Mouse (Mus musculus) forebrain, embryonic 16.5 days (tissue): Measurements from ENCODE around the gene Krt31. TPM values are rescaled to one million over a fixed set of nuclear protein-coding genes. Genes with fewer than 3 reads are reported as not detected.

Experiments used
- ATAC-seq: fragments of 200-750 bp; cut with Nextera tagmentation; 2 replicates; pipeline ENCODE4 v1.8.0; 2017; ENCODE audit warnings: mild to moderate bottlenecking, moderate library complexity
- H3K27ac ChIP-seq: fragments of 300-500 bp; sonication (generic); 2 replicates; pipeline ENCODE4 v1.5.1; 2014; ENCODE audit warnings: low read length, control low read depth
- H3K27me3 ChIP-seq: fragments of 300-500 bp; sonication (generic); replicated peaks from 2 replicates; pipeline ENCODE4 v1.6.1; 2014; ENCODE audit warnings: low read length; ENCODE audit not compliant: control insufficient read depth, insufficient read depth
- H3K36me3 ChIP-seq: fragments of 300-500 bp; sonication (generic); 2 replicates; pipeline ENCODE4 v1.6.1; 2014; ENCODE audit not compliant: control insufficient read depth, insufficient read depth
- H3K4me1 ChIP-seq: fragments of 300-500 bp; sonication (generic); replicated peaks from 2 replicates; pipeline ENCODE4 v1.6.1; 2014; ENCODE audit warnings: low read length; ENCODE audit not compliant: control insufficient read depth, insufficient read depth
- H3K4me2 ChIP-seq: fragments of 300-500 bp; sonication (generic); 2 replicates; pipeline ENCODE4 v1.6.1; 2014; ENCODE audit warnings: mild to moderate bottlenecking, low read length, control low read depth
- H3K4me3 ChIP-seq: fragments of 300-500 bp; sonication (generic); replicated peaks from 2 replicates; pipeline ENCODE4 v1.5.1; 2014; ENCODE audit warnings: mild to moderate bottlenecking, low read length, control low read depth
- H3K9ac ChIP-seq: fragments of 300-500 bp; sonication (generic); replicated peaks from 2 replicates; pipeline ENCODE4 v1.6.1; 2014; ENCODE audit warnings: low read depth, low read length, control low read depth
- H3K9me3 ChIP-seq: fragments of 300-500 bp; sonication (generic); 2 replicates; pipeline ENCODE4 v1.6.1; 2016; ENCODE audit warnings: low read length; ENCODE audit not compliant: control insufficient read depth
- WGBS: fragments of 180-500 bp; shearing (Covaris S2); extraction: QIAGEN DNeasy Blood & Tissue Kit; methylation state at CpG from one replicate; pipeline ENCODE4 v1.1.7; 2014; 5-methylcytosine and 5-hydroxymethylcytosine counted together
- polyA plus RNA-seq: library from polyadenylated mRNA; unstranded; fragments of >200 nt; fragmentation: Nextera tagmentation; extraction: Ambion mirVana; gene quantifications from 2 replicates; pipeline ENCODE4 v1.2.1, GENCODE M21; 2015

The Krt31 gene
- not detected in 2 replicates for polyA plus RNA-seq

DNA sequence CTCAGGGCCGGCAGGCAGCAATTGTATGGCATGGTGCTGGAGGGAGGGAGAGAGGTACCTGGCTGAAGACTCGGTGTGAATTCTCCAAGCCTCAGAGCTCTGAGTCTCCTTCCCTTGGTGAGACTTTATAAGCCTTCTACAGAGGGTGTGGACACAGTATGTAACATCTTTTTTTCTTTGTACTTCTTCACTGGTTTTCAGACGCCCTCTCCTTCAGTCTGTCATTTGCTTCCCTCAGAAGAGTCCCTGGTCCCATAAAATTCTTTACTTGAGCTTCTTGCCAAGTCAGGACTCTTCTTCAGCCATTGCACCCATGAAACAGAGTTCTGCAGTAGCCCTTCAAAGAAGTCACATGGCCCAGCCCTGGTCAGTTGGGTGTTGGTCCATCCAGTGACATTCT lies at the start of gene Krt31:
TSS of gene Krt31 (minus strand) at position 101 of the 400 bp plus-strand sequence.
- no peak within 1 kb of the TSS for H3K4me3 ChIP-seq
- H3K9me3 ChIP-seq = no peaks in the 10 kb centered on the region
- H3K4me1 ChIP-seq = no peaks in the 10 kb centered on the region
- H3K4me2 ChIP-seq = no peak within 1 kb of the TSS
- H3K27ac ChIP-seq = no peak within 1 kb of the TSS
- H3K36me3 ChIP-seq = no peaks in the 10 kb centered on the region
- ATAC-seq = no peak
- no peaks in the 10 kb centered on the region for H3K27me3 ChIP-seq
- H3K9ac ChIP-seq = no peak within 1 kb of the TSS
- 88% methylated on average over 3 of the region's 3 CpGs for WGBS

DNA sequence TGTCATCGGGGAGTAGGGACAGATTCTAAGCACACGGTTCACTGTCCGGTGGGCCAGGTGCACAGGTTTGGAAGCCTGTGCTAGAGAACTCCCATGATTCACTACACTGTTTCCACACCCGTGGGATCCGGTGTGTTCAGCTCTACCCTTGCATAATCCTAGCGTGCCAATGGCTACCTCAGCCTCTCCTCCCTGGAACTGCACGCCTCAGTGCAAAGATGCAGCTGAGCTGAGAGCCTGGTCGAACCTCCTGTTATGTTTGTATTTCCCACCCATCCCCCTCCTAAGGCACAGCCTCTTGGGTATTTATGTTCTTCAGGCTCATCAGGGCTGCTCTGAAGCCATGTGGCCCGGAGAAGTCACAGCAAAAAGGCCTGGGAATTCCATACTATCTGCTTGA lies 47.5 kb upstream of the Krt31 start:
- H3K9me3 ChIP-seq = no peaks in the 10 kb centered on the region
- H3K27ac ChIP-seq = no peak overlapping the region
- no peak overlapping the region for H3K9ac ChIP-seq
- H3K27me3 ChIP-seq = no peaks in the 10 kb centered on the region
- H3K4me1 ChIP-seq = no peaks in the 10 kb centered on the region
- no peaks in the 10 kb centered on the region for H3K36me3 ChIP-seq
- WGBS = 89% methylated on average over 9 of the region's 9 CpGs
- no peak overlapping the region for H3K4me2 ChIP-seq
- no peak for ATAC-seq
- H3K4me3 ChIP-seq = no peak overlapping the region

DNA sequence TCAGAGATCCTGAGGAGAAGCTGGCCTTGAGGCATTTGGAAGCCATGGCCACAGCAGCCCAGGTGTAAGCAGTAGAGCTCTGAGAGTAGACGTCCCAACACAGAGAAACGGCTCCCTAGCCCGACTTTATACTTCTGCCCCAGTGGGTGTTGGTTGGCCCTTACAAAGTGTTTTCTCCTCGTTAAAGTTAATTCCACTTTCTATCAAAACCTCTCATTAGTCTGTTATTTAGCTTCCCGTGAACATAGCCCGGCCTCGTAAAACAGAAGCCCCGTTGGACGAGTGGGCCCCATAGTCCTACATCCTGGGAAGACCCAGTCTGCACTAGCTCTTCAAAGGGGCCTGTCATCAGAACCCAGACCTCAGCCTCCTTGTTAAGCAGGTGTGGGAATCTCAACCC lies 45.8 kb upstream of the Krt31 start, which contains the start of gene Krt35:
TSS of gene Krt35 (minus strand) at position 101 of the 400 bp plus-strand sequence.
- H3K4me2 ChIP-seq = no peak within 1 kb of the TSS
- H3K9ac ChIP-seq = no peak within 1 kb of the TSS
- H3K4me3 ChIP-seq = no peak within 1 kb of the TSS
- H3K36me3 ChIP-seq = no peaks in the 10 kb centered on the region
- H3K4me1 ChIP-seq = no peaks in the 10 kb centered on the region
- no peak within 1 kb of the TSS for H3K27ac ChIP-seq
- 42% methylated on average over 9 of the region's 9 CpGs for WGBS
- H3K9me3 ChIP-seq = no peaks in the 10 kb centered on the region
- no peak for ATAC-seq
- H3K27me3 ChIP-seq = no peaks in the 10 kb centered on the region

DNA sequence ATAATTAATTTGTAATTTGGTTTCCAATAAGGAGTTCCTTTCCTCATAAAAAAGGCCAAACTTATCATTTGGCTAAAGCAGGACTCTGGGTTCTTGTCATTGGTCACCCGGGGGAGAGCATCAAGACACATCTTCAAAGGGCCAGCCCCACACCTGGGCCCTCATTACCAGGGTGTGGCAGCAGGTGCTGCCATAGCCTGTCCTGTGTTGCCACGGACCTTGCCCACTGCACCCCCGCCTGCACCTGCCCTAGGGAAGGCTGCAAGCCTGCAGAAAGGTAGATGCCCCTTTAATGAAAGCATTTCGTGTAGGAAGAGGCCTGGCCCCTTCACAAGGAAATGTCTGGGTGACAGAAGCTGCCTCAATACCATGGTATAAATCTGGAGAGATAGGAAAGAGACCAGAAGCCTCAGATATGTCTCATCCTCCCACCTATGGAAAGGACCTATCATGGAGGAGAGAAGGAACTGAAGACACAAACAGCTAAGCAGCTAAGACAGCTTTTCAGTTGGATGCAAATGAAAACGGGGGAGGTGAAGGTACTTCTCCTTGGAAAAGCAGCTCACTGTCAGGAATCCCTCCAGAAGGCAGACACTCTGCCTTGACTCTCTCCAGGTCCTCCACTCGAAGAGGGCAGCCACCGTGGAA lies 38.2 kb upstream of the Krt31 start:
- H3K4me1 ChIP-seq = no peaks in the 10 kb centered on the region
- no peak overlapping the region for H3K4me2 ChIP-seq
- ATAC-seq = no peak
- no peaks in the 10 kb centered on the region for H3K9me3 ChIP-seq
- WGBS = 74% methylated on average over 7 of the region's 7 CpGs
- no peak overlapping the region for H3K9ac ChIP-seq
- H3K27ac ChIP-seq = no peak overlapping the region
- no peaks in the 10 kb centered on the region for H3K36me3 ChIP-seq
- no peaks in the 10 kb centered on the region for H3K27me3 ChIP-seq
- no peak overlapping the region for H3K4me3 ChIP-seq

DNA sequence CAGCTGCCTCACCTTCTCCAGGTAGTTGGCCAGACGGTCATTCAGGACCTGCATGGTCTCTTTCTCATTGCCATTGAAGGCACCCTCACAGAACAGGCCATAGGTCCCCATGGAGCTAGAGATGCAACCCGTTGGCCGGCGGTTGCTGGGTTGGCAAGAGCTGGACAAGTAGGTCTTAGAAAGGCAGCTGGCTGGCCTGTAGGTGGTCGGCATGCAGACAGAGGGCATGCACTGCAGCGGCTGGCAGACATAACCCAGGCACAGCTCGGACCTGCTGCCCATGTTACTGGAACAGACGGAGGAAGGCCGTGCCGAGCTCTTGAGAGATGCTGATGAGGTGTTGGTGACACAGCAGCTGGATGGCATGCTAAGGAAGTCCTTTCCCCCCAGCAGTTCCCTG lies 37.5 kb upstream of the Krt31 start, which contains the start of gene Krt32:
TSS of gene Krt32 (minus strand) at position 366 of the 400 bp plus-strand sequence.
- Histone ChIP-seq H3K4me2 (no peak within 1 kb of the TSS), H3K9ac (no peak within 1 kb of the TSS), H3K27me3 (no peaks in the 10 kb centered on the region), H3K4me3 (no peak within 1 kb of the TSS), H3K27ac (no peak within 1 kb of the TSS), H3K36me3 (no peaks in the 10 kb centered on the region), H3K4me1 (no peaks in the 10 kb centered on the region), H3K9me3 (no peaks in the 10 kb centered on the region)
- no peak for ATAC-seq
- 92% methylated on average over 10 of the region's 10 CpGs for WGBS

DNA sequence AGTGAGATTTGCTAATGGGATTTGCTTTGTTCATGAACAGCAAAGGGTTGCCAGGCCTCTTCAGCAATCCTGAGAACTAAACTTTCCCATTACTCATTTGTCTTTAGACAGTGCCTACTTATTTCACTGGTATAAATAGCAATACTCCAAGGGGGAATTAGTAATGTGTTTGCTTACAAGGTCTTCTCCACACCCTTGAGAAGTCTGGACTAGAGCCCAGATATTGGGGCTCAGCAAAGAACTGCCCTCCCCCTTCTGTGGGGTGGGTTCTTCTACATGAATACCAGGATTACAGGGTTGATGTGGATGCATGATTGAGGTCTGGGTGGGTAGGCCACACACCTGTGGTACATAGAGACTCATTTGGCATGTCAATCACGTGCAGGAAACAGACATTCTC lies 23.5 kb upstream of the Krt31 start:
- H3K27ac ChIP-seq = no peak overlapping the region
- H3K4me3 ChIP-seq = no peak overlapping the region
- no peaks in the 10 kb centered on the region for H3K9me3 ChIP-seq
- H3K4me1 ChIP-seq = no peaks in the 10 kb centered on the region
- H3K27me3 ChIP-seq = no peaks in the 10 kb centered on the region
- H3K4me2 ChIP-seq = no peak overlapping the region
- no peak for ATAC-seq
- no peaks in the 10 kb centered on the region for H3K36me3 ChIP-seq
- H3K9ac ChIP-seq = no peak overlapping the region
- 55% methylated on average over 1 of the region's 1 CpGs for WGBS

DNA sequence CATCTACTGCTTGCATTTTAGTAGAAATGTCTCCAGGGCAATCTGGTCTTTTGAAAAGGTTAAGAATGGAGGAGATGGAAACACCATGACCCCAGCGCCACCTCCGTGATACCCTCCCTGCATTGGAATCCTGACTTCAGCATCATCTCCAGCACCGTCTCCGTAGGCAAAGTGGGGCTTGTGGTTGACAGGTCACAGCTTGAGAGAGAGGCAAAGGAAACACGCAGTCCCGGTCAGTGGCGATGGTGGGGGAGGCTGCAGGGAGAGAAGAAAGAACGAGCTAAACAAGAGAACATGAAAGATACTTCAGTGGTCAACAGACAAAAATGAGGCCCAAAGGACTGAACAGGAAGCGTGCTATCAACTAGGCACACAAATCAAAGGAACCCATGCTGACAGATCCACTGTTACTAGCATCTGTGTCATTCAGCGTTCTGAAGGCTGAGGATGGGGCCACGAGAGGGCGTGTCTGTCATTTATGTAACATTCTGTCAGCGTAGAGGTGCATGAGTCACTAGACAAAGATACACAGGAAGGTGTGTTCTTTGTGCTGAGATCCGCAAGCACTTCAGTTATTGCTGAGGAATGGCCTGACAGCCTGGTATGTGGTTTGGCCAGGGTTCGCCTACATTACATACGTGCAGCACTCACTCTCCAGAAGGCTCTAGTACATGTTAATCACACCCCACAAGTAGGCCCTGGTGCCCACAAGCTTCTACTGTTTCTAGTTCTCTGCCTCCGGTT lies 17.1 kb upstream of the Krt31 start:
- Histone ChIP-seq H3K9me3 (no peaks in the 10 kb centered on the region), H3K4me3 (no peak overlapping the region), H3K9ac (no peak overlapping the region), H3K4me2 (no peak overlapping the region), H3K27me3 (no peaks in the 10 kb centered on the region), H3K36me3 (no peaks in the 10 kb centered on the region), H3K27ac (no peak overlapping the region), H3K4me1 (no peaks in the 10 kb centered on the region)
- no peak for ATAC-seq
- 89% methylated on average over 17 of the region's 17 CpGs for WGBS

DNA sequence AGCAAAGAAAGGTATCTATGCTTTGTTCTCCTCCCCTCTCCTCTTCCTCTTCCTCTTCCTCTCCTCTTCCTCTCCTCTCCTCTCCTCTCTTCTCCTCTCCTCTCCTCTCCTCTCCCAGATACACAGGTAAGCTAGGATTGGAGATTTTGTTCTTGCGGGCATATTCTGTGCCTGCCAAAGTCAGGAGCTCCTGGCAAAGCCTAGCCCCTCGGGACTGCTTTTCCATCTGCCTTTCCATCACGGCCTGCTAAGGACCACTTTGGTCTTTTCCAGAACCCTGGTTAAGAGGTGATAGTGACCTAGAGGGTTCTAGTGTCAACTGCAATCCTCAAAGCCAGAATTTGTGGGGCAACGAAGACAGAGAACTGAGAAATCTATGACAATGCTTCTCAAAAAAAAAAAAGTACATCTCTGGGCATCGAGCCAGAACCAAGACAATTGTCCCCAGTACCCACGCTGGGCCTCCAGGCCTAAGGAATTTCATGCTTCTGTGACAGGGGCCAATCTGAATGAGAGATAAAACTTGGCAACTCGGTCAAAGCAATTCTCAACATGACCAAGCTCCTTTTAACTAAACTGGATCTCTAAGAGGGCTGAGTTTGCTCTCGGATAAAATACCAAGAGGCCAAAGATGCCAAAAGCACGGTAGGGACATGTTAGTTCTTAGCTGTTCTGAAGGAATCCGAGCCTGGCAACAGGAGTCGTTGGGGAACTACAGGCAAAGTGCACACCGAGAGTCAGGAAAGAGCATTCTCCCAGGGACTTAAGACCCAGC lies 16.1 kb upstream of the Krt31 start:
- Histone ChIP-seq H3K27me3 (no peaks in the 10 kb centered on the region), H3K36me3 (no peaks in the 10 kb centered on the region), H3K4me2 (no peak overlapping the region), H3K4me1 (no peaks in the 10 kb centered on the region), H3K27ac (no peak overlapping the region), H3K9ac (no peak overlapping the region), H3K4me3 (no peak overlapping the region), H3K9me3 (no peaks in the 10 kb centered on the region)
- 63% methylated on average over 12 of the region's 12 CpGs for WGBS
- ATAC-seq = no peak

DNA sequence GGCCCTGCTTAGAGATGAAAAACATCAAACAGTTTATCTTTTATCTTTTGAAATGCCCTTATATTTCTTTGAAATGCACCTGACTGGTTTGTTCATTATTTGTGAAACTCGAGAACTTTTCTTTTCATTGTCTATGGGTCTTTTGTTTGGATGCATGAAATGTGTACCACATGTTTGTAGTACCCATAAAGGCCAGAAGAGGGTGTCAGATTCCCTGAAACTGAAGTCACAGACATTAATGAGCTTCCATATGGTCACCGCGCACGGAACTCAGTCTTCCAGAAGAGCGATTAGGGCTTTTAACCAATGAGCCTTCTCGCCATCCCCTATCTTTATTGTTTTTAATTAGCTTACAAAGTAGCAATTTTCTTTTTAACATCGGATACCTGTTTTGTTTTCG lies 8.5 kb upstream of the Krt31 start:
- Histone ChIP-seq H3K27ac (no peak overlapping the region), H3K36me3 (no peaks in the 10 kb centered on the region), H3K4me3 (no peak overlapping the region), H3K27me3 (no peaks in the 10 kb centered on the region), H3K9ac (no peak overlapping the region), H3K9me3 (no peaks in the 10 kb centered on the region), H3K4me1 (no peaks in the 10 kb centered on the region), H3K4me2 (no peak overlapping the region)
- 62% methylated on average over 8 of the region's 8 CpGs for WGBS
- no peak for ATAC-seq
